Mouse (Mus musculus): Measurements from ENCODE around the gene Klkb1. TPM values are rescaled to one million over a fixed set of nuclear protein-coding genes. Genes with fewer than 3 reads are reported as not detected.
"Not testable (repeated sequence)": the region's sequence is repeated elsewhere in the genome, so short reads cannot be mapped to it uniquely, and the experiment has no call there.

The Klkb1 gene
- polyA plus RNA-seq (2015; fragmentation: Nextera tagmentation; extraction: Ambion mirVana), result not detected in 2 replicates

DNA sequence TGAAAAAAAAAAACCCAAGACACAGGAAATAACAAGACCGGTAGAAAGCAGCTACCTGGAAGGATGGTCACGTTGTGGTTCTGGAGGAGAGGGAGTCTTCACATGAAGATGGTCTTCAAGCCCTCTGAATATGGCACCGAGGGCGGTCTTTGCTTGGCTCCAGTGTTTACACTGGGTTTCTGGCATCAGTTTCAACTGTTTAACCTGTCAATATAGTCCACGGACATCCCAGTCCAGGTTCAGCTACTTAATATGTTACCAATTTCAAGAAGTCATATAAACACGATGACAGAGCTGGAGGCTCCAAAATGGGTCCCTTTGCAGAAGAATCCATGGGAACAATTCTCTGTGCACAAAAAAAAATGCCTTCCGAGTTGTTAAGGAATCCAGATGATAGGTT, at the start of gene Klkb1:
Klkb1 (minus strand) TSS at position 173 of the 400 bp plus-strand sequence.
- Histone ChIP-seq H3K27me3 (no peaks in the 10 kb centered on the region), H3K36me3 (no peaks in the 10 kb centered on the region), H3K9ac (no peak within 1 kb of the TSS), H3K4me1 (replicated peaks) (no peaks in the 10 kb centered on the region), H3K27ac (no peak within 1 kb of the TSS), H3K9me3 (no peaks in the 10 kb centered on the region), H3K4me2 (no peak within 1 kb of the TSS), H3K4me3 (no peak within 1 kb of the TSS)
- no peak for ATAC-seq (ENCODE audit: low FRiP score)
- 93% methylated on average over 7 of the region's 7 CpGs for WGBS

GRCm38 (mm10) chr8:45344298-45344697, 49.6 kb upstream of the Klkb1 start:
- no peak overlapping the region for H3K9ac ChIP-seq
- H3K27ac ChIP-seq, result no peak overlapping the region
- no peaks in the 10 kb centered on the region for H3K4me1 ChIP-seq (replicated peaks)
- no peak overlapping the region for H3K4me3 ChIP-seq
- ATAC-seq (ENCODE audit: low FRiP score), result no peak
- H3K4me2 ChIP-seq, result no peak overlapping the region
- H3K36me3 ChIP-seq, result peaks cover 11% of the 10 kb centered on the region
- WGBS, result 92% methylated on average over 8 of the region's 8 CpGs
- H3K9me3 ChIP-seq, result no peaks in the 10 kb centered on the region
- H3K27me3 ChIP-seq, result no peaks in the 10 kb centered on the region

DNA sequence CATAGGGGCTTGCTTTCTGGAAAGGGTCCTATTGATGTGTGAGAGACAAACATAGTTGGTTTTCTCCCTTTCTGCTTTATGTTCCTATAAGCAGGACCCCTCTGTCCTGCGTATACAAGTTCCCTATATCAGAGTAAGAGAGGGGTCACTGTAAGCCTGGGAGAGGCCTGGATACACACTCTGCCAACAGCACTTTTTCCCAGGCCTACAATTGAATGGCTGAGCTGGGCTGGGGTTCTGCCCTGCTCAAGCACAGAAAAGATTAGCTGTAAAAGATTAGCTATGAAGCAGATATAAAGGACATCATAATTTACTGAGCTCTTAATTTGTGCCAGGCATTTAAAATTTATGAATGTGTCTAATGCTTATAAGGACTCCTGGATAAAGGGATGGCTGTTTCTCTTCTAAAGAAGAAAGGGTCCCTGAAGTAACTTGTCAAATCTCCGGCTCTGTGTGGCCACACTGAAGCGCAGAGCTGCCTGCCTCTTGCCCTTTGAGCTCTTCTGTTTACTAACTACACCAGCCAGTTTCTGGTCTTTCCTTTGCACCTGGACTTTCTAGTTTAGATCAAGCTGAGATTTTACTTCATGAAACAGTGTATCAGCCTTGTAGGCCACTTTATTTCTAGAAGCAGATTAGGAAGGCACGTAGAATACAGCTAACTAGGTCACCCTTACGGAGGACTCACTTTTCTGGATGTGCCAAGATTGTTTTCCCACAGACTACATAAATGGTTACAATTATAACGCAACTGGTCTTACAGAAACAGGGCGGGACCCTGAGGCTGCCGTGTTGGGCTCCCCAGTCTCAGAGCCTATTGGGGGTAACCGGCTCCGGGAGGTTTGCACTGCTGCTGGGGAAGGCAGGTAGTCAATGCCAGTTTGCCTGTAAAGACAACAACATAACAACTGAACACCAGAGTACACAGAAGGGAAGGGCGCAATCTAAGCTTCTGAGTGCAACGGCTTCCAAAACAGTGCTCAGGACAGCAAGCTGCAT, 47.3 kb upstream of the Klkb1 start:
- no peak overlapping the region for H3K27ac ChIP-seq
- no peak for ATAC-seq (ENCODE audit: low FRiP score)
- WGBS, result 92% methylated on average over 12 of the region's 12 CpGs

DNA sequence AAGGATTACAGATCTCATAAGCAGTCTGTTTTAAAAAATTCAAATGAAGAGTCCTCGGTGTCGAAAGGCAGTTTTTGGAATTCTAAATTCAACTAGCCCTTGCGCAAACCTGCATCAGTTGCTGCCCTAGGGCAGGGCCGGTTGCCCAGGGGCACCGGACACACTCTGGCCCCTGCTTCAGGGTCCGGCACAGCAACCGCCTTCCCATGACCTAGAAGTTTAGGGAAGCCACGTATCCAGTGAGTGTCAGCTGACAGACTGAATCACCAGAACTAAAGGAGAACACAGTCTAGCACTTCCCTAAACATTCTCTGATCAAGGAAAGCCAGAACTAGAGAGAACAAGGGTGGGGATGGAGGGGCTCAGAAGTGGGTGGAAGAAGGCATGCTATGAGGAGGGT, 38.8 kb upstream of the Klkb1 start:
- ATAC-seq (ENCODE audit: low FRiP score), result 0 out of 2 replicates have a peak, but pooled peaks have one; percentile 27
- Histone ChIP-seq H3K36me3 (no peaks in the 10 kb centered on the region), H3K9me3 (no peaks in the 10 kb centered on the region), H3K27me3 (peaks cover 22% of the 10 kb centered on the region; the same call in 1 of the 2 replicates), H3K4me2 (peak overlapping the region; percentile 97), H3K4me3 (peak overlapping the region; percentile 62), H3K27ac (no peak overlapping the region), H3K9ac (peak overlapping the region; percentile 71), H3K4me1 (replicated peaks) (peaks cover 13% of the 10 kb centered on the region)
- 4% methylated on average over 8 of the region's 8 CpGs for WGBS

More for the DNA sequence above, 47.3 kb upstream of the Klkb1 start:
- H3K4me1 ChIP-seq (replicated peaks), result no peaks in the 10 kb centered on the region
- no peak overlapping the region for H3K9ac ChIP-seq
- H3K4me2 ChIP-seq, result no peak overlapping the region
- H3K9me3 ChIP-seq, result no peaks in the 10 kb centered on the region
- H3K36me3 ChIP-seq, result no peaks in the 10 kb centered on the region
- H3K4me3 ChIP-seq, result no peak overlapping the region
- H3K27me3 ChIP-seq, result no peaks in the 10 kb centered on the region

GRCm38 (mm10) chr8:45332685-45333409, 38.2 kb upstream of the Klkb1 start, which contains the start of gene Cyp4v3:
Gene Cyp4v3, minus strand, starts transcription at chr8:45333216.
- no peaks in the 10 kb centered on the region for H3K9me3 ChIP-seq
- H3K36me3 ChIP-seq, result no peaks in the 10 kb centered on the region
- H3K27me3 ChIP-seq, result peaks cover 22% of the 10 kb centered on the region; the same call in 1 of the 2 replicates
- WGBS, result under 1% methylated on average over 43 of the region's 44 CpGs
- H3K4me2 ChIP-seq, result peak within 1 kb of the TSS; percentile 97
- ATAC-seq (ENCODE audit: low FRiP score), result peak; percentile 80
- H3K27ac ChIP-seq, result no peak within 1 kb of the TSS
- peak within 1 kb of the TSS; percentile 62 for H3K4me3 ChIP-seq
- H3K4me1 ChIP-seq (replicated peaks), result peaks cover 13% of the 10 kb centered on the region
- peak within 1 kb of the TSS; percentile 71 for H3K9ac ChIP-seq

DNA sequence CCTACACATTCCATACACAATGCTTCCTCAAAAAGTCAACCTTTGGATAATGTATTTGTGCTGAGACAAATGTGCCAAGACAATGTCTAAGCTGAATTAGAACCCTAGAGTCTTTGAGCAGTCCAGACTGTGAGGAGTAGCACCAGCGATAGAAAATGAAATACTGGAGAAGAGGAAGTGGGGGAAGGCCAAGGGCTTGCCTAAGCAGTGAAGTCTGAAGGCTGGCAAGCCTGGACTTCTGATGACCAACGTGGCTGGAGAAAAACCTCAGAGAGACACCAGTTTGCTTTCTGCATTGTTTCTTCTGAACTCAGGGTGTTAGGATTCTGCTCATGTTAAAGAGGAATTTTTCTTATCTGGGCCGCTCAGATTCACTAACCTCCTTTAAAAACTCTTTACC, 36.2 kb upstream of the Klkb1 start:
- no peaks in the 10 kb centered on the region for H3K36me3 ChIP-seq
- no peak overlapping the region for H3K4me2 ChIP-seq
- WGBS, result 83% methylated on average over 3 of the region's 3 CpGs
- H3K4me3 ChIP-seq, result no peak overlapping the region
- H3K9ac ChIP-seq, result no peak overlapping the region
- H3K9me3 ChIP-seq, result no peaks in the 10 kb centered on the region
- H3K27ac ChIP-seq, result no peak overlapping the region
- H3K4me1 ChIP-seq (replicated peaks), result peaks cover 13% of the 10 kb centered on the region
- ATAC-seq (ENCODE audit: low FRiP score), result no peak
- H3K27me3 ChIP-seq, result peaks cover 22% of the 10 kb centered on the region; the same call in 1 of the 2 replicates

GRCm38 (mm10) chr8:45329206-45329980, 34.7 kb upstream of the Klkb1 start:
- Histone ChIP-seq H3K27me3 (peaks cover 22% of the 10 kb centered on the region; the same call in 1 of the 2 replicates), H3K9ac (no peak overlapping the region), H3K9me3 (no peaks in the 10 kb centered on the region), H3K4me3 (no peak overlapping the region), H3K27ac (no peak overlapping the region), H3K4me2 (no peak overlapping the region), H3K36me3 (no peaks in the 10 kb centered on the region), H3K4me1 (replicated peaks) (peaks cover 13% of the 10 kb centered on the region)
- WGBS, result 94% methylated on average over 6 of the region's 6 CpGs
- ATAC-seq (ENCODE audit: low FRiP score), result no peak

GRCm38 (mm10) chr8:45327076-45327475, 32.4 kb upstream of the Klkb1 start:
- H3K27ac ChIP-seq; H3K27me3 ChIP-seq; H3K4me1 ChIP-seq (replicated peaks); H3K9ac ChIP-seq; H3K36me3 ChIP-seq; H3K4me2 ChIP-seq; H3K4me3 ChIP-seq; H3K9me3 ChIP-seq; ATAC-seq (ENCODE audit: low FRiP score): not testable (repeated sequence)

DNA sequence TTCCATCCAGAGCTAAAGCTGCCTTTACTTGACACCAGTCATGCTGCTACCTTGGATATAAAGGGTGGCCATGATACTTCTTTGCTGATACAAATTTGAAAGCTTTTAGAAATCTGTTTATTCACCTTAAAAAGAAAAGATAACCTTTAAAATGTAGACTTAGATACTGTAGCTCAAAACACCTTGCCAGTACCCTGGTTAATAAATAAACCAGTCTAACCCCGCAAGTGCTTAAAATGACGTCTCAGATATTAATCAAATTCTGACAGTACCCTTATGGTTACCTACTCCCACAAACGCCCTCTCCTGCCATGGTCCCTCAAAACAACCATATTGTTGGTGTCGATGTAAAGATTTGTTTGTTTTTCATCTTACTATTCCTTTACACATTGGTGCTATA, 29.5 kb upstream of the Klkb1 start:
- H3K9me3 ChIP-seq, result no peaks in the 10 kb centered on the region
- ATAC-seq (ENCODE audit: low FRiP score), result no peak
- no peaks in the 10 kb centered on the region for H3K27me3 ChIP-seq
- H3K36me3 ChIP-seq, result no peaks in the 10 kb centered on the region
- H3K9ac ChIP-seq, result no peak overlapping the region
- no peak overlapping the region for H3K4me2 ChIP-seq
- H3K4me1 ChIP-seq (replicated peaks), result no peaks in the 10 kb centered on the region
- no peak overlapping the region for H3K27ac ChIP-seq
- 82% methylated on average over 4 of the region's 4 CpGs for WGBS
- no peak overlapping the region for H3K4me3 ChIP-seq

DNA sequence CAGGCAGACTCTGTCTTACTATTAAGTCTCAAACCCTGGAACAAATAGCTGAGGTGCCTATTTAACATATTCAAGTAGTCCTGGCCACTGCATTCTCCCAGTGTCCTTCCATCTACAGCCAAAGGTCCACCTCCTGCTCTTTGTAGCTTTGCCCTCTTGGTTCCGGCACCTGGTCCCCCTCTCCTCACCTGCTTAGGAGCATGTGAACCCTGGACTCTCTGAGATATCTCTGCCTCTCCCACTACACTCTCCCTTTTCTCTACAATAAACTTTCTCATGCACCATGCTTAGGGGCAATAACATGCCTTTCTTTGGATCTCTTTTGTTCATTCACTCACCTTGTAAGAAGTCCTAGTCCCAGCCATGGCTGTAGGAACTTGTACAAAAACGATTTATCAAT, 26.7 kb upstream of the Klkb1 start:
- no peak for ATAC-seq (ENCODE audit: low FRiP score)
- H3K4me1 ChIP-seq (replicated peaks), result no peaks in the 10 kb centered on the region
- 89% methylated on average over 2 of the region's 2 CpGs for WGBS

DNA sequence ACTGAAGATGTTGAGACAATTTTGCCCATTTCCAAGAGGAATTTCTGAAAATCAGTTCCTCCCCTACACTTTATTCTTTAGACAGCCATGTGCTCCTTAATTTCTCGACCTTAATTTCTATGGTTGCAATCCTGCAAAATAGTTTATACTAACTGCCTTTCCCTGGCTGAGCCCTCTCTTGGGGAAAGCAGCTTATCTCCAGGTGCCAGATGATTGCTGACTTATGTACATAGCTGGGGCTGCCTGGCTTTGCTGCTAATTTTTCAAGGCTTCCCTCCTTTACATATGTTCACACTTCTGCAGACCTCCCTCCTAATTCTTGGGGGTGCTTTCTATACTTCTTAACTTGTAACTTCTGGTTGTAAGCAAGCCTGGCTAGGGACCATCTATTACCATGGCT, 26.3 kb upstream of the Klkb1 start:
- Histone ChIP-seq H3K9ac (no peak overlapping the region), H3K27ac (no peak overlapping the region), H3K4me3 (no peak overlapping the region), H3K9me3 (no peaks in the 10 kb centered on the region), H3K27me3 (no peaks in the 10 kb centered on the region), H3K4me1 (replicated peaks) (no peaks in the 10 kb centered on the region), H3K4me2 (no peak overlapping the region), H3K36me3 (no peaks in the 10 kb centered on the region)
- 85% methylated on average over 1 of the region's 1 CpGs for WGBS
- no peak for ATAC-seq (ENCODE audit: low FRiP score)

More for the DNA sequence above, 26.7 kb upstream of the Klkb1 start:
- Histone ChIP-seq H3K9me3 (no peaks in the 10 kb centered on the region), H3K27ac (no peak overlapping the region), H3K36me3 (no peaks in the 10 kb centered on the region), H3K9ac (no peak overlapping the region), H3K4me3 (no peak overlapping the region), H3K27me3 (no peaks in the 10 kb centered on the region), H3K4me2 (no peak overlapping the region)

DNA sequence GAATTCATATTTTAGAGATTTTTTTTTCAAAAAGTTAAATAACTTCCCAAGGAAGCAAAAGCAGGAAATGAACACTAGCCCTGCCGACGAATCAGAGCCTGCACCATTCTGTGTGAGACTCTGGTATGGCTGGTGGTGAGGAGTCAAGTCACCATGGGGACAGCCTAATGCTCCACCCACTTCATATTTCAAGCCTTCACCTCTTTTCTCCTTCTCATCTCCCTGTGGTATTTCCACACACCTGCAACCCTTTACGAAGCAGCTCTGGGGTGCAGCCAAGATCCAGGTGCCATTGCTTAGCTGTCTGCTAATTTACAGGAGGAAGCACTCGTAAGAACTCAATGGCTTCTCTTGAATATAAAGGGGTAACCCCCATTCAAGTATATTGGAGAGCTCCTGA, 16.3 kb upstream of the Klkb1 start:
- no peak overlapping the region for H3K4me2 ChIP-seq
- H3K9ac ChIP-seq, result no peak overlapping the region
- H3K36me3 ChIP-seq, result no peaks in the 10 kb centered on the region
- no peaks in the 10 kb centered on the region for H3K27me3 ChIP-seq
- 87% methylated on average over 4 of the region's 4 CpGs for WGBS
- no peak overlapping the region for H3K4me3 ChIP-seq
- no peak for ATAC-seq (ENCODE audit: low FRiP score)
- no peak overlapping the region for H3K27ac ChIP-seq
- no peaks in the 10 kb centered on the region for H3K4me1 ChIP-seq (replicated peaks)
- no peaks in the 10 kb centered on the region for H3K9me3 ChIP-seq
